Mouse (Mus musculus) natural killer cell, adult 2 months (primary cell): Measurements from ENCODE around the gene Ltb4r2.

Experiments
- DNase-seq, 2 experiments: peaks; one replicate each; pipeline ENCODE4 v3.0.0; 2022; ENCODE audit warnings: low spot score in 2 of 2

Gene Ltb4r2

GRCm38 (mm10) chr14:55761163-55761562, at the start of gene Ltb4r2:
Gene Ltb4r2 (plus strand): TSS chr14:55761428.
- no peak for DNase-seq

- DNase-seq = no peak
Measured at GRCm38 (mm10) chr14:55711786-55712185, 49.4 kb upstream of the Ltb4r2 start.

DNA sequence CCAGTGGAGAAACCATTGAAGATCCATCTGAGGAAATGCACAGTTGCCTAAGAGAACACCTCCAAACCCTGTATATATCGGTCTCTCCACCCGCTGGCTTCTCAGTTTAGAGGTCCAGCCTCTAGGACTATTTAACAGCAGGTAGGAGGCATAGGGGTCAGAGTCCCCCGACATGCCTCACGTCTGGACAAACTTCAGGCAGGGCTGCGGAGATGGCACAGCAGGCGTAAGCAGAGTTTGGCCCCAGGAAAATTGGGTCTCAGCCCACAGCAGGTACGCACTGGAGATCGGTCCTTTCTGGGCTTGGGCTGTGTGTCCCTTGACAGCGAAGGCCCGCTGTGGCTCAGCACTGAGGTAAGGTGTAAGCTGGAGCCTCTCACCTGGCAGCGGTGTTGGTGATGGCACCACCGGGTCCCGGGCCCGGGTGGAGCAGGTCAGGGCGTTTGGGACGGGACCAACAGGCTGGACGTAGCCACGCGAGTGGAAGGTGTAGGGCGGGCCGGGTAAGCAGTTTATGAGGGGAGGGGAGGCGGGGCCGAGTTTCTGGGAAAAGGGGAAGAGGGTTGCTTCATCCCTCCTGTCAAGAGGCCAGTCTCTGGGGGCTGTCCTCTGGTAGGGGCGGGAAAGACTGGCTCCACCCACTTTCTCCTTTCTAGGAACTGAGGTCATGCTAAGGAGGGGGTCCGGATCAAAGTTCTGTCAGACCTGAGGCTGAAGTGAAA, 48.1 kb upstream of the Ltb4r2 start:
- no peak for DNase-seq

DNA sequence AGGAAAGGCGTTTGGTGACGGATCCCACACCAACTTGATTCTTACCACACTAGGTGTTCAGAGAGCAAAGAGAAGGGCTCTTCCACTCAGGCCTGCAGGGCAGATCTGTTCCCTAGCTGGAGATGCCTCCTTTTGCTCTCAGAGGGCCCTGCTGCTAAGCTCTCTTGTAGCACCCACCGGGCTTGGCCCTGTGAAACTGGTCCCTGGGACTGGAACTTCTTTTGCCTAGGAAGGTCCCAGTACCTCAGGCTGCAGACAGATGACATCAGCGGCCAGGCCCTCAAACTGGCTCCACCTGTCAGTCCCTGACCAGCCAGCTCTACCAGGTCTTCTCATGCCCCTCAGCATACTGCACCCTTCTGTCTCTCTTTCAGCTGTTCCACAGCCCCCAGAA, 47.5 kb upstream of the Ltb4r2 start, which contains the start of gene Tgm1:
Gene Tgm1, minus strand, starts transcription at position 198 of the 394 bp plus-strand sequence.
- DNase-seq = no peak

GRCm38 (mm10) chr14:55714893-55715292, 46.3 kb upstream of the Ltb4r2 start:
- no peak for DNase-seq

DNA sequence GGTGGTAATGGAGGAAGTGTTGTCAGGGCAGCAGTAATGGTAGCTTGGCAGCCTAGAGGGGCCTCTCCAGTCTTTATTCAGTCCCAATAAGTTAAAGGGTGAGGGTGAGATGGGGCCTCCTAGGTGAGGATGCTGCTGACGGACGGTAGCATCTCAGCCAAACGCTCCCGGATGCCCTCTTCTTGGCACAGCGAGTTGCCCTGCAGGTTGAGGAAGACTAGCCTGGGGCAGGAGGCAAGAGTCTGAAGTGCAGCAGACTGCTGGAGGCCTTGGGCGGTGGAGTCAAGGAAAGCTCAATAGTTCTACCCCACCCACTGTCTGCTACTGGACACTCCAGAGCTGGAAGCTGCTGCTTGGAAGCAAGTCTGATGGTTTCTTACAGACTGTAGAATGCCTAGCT, 45.0 kb upstream of the Ltb4r2 start:
- no peak for DNase-seq

GRCm38 (mm10) chr14:55716884-55717283, 44.3 kb upstream of the Ltb4r2 start:
- DNase-seq = no peak

DNA sequence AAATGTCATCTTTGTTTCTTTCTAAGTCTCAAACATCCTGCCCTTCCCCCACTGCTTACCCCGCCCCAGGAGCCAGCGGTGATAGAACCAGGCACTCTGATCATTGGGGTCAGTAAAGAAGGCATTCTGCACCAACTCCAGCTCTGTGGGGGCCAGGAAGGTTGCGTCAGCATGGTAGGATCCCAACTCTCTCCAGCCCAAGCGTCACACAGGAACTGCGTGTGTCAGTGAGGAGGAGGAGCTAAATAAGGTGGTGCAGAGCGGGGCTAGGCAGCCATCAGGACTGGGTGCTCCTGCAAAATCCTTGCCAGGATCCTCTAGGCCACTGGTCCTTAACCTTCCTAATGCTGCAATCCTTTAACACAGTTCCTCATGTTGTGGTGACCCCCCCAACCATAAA, 41.5 kb upstream of the Ltb4r2 start:
- no peak for DNase-seq

DNA sequence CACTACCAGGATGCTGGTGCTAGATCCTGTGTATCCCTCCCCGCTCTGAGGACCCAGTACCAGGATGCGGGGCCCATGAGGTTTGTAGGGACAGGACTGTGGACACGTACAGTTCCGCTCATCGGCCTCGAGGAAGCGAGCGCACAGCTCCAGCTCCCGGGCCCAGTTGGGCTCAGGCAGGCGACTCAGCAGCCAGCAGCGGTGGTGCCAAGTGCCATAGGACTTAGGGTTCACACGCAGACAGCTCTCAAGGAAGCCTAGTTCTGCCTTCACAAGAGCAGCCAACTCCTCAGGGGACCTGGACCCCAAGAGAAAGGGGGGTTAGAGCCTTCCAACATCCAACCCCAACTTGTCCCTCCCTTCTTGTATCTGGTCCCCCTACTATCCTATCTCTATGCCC, 40.6 kb upstream of the Ltb4r2 start:
- DNase-seq = no peak

GRCm38 (mm10) chr14:55721076-55721475, 40.2 kb upstream of the Ltb4r2 start:
- DNase-seq = no peak

GRCm38 (mm10) chr14:55721700-55722437, 39.4 kb upstream of the Ltb4r2 start, which contains the start of gene Rabggta:
Gene Rabggta (minus strand): TSS chr14:55722263.
- peak; percentile 88 to 94 for DNase-seq

DNA sequence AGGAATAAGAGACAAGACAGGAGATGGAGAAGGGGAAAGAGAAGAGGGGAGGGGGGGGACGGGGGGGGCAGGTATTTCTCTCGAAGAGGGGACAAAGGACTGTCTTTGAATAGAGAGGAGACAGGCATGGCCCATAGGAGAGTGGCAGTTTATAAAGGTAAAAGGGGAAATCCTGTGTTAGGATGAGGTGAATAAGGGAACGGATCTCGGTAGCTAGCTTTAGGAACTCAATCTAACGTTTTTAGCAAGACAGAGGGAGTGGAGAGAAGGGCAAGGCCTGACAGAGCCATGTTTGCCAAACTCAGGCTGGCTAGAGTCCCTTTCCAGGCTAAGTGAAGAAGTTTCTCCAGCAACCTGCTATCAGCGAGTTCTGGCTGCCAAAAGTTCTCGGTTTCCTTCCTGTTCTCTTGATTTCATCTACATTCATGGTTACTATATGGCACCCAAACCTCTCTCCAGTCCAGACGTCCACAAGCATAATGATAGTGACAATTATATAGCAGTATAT, 38.7 kb upstream of the Ltb4r2 start:
- no peak for DNase-seq

- DNase-seq = no peak
Measured at GRCm38 (mm10) chr14:55723433-55723832, 37.8 kb upstream of the Ltb4r2 start.

- peak; percentile 85 to 88 for DNase-seq
Measured at GRCm38 (mm10) chr14:55724411-55724871, 36.8 kb upstream of the Ltb4r2 start.

DNA sequence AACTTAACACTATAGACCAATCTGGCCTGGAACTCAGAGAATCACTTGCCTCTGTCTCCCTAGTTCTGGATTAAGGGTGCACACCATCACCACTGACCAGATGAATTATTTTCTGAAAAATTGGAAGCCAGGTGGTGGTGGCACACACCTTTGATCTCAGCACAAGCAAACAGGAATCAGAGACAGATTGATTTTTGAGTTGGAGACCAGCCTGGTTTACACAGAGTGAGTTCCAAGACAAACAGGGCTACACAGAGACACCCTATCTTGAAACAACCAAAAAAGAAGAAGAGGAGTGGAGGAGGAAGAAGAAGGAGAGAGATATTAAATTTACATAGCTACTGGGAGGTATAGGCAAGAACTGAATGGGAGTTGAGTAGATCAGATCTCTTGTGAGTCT, 35.0 kb upstream of the Ltb4r2 start:
- DNase-seq = no peak

- DNase-seq = no peak
Measured at GRCm38 (mm10) chr14:55727889-55728685, 33.1 kb upstream of the Ltb4r2 start.

GRCm38 (mm10) chr14:55730116-55730515, 31.1 kb upstream of the Ltb4r2 start:
- no peak for DNase-seq

DNA sequence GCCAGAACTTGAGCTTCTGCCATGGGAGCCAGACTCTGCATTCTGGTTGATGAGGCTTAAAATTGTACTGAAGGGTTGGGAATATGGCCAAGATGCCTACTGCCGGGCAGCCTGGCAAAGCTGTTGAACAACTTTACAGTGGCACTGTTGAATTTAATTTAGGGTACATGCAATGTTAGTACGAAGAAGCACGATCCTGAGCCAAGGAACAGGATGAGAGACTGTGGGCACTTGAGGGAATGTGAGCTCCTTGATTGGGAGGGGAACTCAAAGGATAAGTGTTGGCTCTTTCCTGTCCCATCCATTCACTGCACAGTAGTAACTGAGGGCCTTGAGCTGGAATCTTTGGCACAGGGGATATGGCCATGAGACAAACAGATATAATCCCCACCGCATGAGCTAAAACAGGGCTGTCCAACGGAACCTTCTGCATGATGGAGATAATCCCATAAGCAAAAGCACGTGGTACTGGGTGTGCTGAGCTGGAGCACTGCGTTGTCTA, 30.6 kb upstream of the Ltb4r2 start:
- DNase-seq = no peak

DNA sequence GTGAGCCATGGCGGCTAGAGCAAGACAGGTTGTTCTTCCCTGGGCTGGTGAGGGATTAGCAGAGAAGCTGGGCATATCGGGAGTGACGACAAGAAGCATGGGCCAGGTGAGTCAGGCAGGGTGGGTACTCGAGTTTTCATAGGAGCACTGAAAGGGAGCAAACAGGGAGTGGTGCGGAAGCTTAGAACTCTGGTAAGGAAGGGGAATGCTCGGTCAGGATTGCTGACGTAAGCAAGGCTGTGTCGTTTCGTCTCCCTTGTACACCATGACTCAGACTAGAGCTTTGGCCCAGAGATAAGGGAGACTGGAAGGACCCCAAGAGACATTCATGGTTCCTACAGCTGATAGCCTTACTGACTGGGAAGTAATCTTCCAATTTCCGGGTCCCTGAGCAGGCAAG, 27.3 kb upstream of the Ltb4r2 start:
- no peak for DNase-seq

- DNase-seq = no peak
Measured at GRCm38 (mm10) chr14:55734869-55735268, 26.4 kb upstream of the Ltb4r2 start.

DNA sequence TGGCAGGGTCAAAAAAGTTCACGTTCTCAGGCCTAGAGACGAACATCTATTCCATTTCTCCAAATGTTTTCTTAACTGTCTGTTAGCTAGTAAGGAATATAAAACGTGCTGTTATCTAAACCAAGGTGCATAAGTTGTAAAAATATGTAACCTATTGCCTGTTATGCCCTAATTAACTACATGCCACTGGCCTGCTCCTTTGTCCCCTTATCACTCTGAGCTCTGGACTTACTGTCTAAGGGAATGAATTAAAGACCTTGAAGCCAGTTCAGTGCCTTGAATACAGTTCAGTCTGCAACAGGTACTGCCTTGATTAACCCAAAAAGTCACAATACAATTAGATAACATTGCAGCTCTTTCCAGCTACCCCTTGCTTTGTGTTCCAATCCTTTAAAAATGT, 25.9 kb upstream of the Ltb4r2 start:
- DNase-seq = no peak

- DNase-seq = no peak
Measured at GRCm38 (mm10) chr14:55735758-55736157, 25.5 kb upstream of the Ltb4r2 start.
